Mouse (Mus musculus): ENCODE results near the gene Slc38a2. TPM values are rescaled to one million over a fixed set of nuclear protein-coding genes. Genes with fewer than 3 reads are reported as not detected.

The Slc38a2 gene
- total and polyA plus RNA-seq, 3 experiments: 59.3 to 209 (median 149) TPM

GRCm38 (mm10) chr15:96641821-96642435 is 57.6 kb downstream of the Slc38a2 start:
- DNase-seq: peak; percentile 40 to 45
- Histone ChIP-seq H3K79me2 (replicated peaks; ENCODE audit: control insufficient read depth, insufficient read depth, low read length) (no peaks in the 10 kb centered on the region), H3K9ac (ENCODE audit: low read depth, low read length) (peak overlapping the region; percentile 82), H3K4me3 (peak overlapping the region; percentile 65), H3K27ac (peak overlapping the region; percentile 38; the same call in 1 of the 2 replicates), H3K36me3 (ENCODE audit: control insufficient read depth, insufficient read depth, low read length) (no peaks in the 10 kb centered on the region), H3K4me1 (ENCODE audit: control insufficient read depth, insufficient read depth, low read length) (0 out of 2 replicates have a peak, but pooled peaks cover 2% of the 10 kb centered on the region), H3K27me3 (ENCODE audit: control insufficient read depth, insufficient read depth, low read length) (no peaks in the 10 kb centered on the region; the same call in 1 of the 2 replicates)
- under 1% methylated on average over 31 of the region's 31 CpGs for WGBS
- TF ChIP-seq POLR2A (IDR thresholded peaks at IDR 0.05; ENCODE audit: insufficient read depth, low read depth, low read length) (no peak), EP300 (IDR thresholded peaks at IDR 0.05; ENCODE audit: insufficient read depth, low read depth, low read length) (no peak), CTCF (IDR thresholded peaks at IDR 0.05) (no peak)
- intact Hi-C loops (cut with DNase I): loop anchor here (5.0 kb wide), 1 partner anchor 75 kb away; no protein-coding TSS in a partner anchor

GRCm38 (mm10) chr15:96641111-96641820 is 58.3 kb downstream of the Slc38a2 start:
- H3K27ac ChIP-seq: peak overlapping the region; percentile 38
- H3K27me3 ChIP-seq (ENCODE audit: control insufficient read depth, insufficient read depth, low read length): no peaks in the 10 kb centered on the region; the same call in 1 of the 2 replicates
- intact Hi-C loops (cut with DNase I): loop anchor here (5.0 kb wide), 1 partner anchor 74 kb away; no protein-coding TSS in a partner anchor
- DNase-seq: peak; percentile 65 to 66
- H3K9ac ChIP-seq (ENCODE audit: low read depth, low read length): peak overlapping the region; percentile 49
- no peaks in the 10 kb centered on the region for H3K79me2 ChIP-seq (replicated peaks; ENCODE audit: control insufficient read depth, insufficient read depth, low read length)
- WGBS: 1% methylated on average over 63 of the region's 63 CpGs
- H3K4me3 ChIP-seq: peak overlapping the region; percentile 65
- no peaks in the 10 kb centered on the region for H3K36me3 ChIP-seq (ENCODE audit: control insufficient read depth, insufficient read depth, low read length)
- TF ChIP-seq EP300 (IDR thresholded peaks at IDR 0.05; ENCODE audit: insufficient read depth, low read depth, low read length) (no peak), POLR2A (IDR thresholded peaks at IDR 0.05; ENCODE audit: insufficient read depth, low read depth, low read length) (no peak), CTCF (IDR thresholded peaks at IDR 0.05) (no peak)
- 0 out of 2 replicates have a peak, but pooled peaks cover 2% of the 10 kb centered on the region for H3K4me1 ChIP-seq (ENCODE audit: control insufficient read depth, insufficient read depth, low read length)

- Histone ChIP-seq H3K79me2 (replicated peaks; ENCODE audit: control insufficient read depth, insufficient read depth, low read length) (no peaks in the 10 kb centered on the region), H3K9ac (ENCODE audit: low read depth, low read length) (no peak overlapping the region), H3K4me3 (peak overlapping the region; percentile 65; the same call in 1 of the 2 replicates), H3K4me1 (ENCODE audit: control insufficient read depth, insufficient read depth, low read length) (0 out of 2 replicates have a peak, but pooled peaks cover 2% of the 10 kb centered on the region), H3K27ac (no peak overlapping the region), H3K27me3 (ENCODE audit: control insufficient read depth, insufficient read depth, low read length) (no peaks in the 10 kb centered on the region; the same call in 1 of the 2 replicates), H3K36me3 (ENCODE audit: control insufficient read depth, insufficient read depth, low read length) (no peaks in the 10 kb centered on the region)
- intact Hi-C loops (cut with DNase I): loop anchor here (5.0 kb wide), 1 partner anchor 73 kb away; no protein-coding TSS in a partner anchor
- 38% methylated on average over 16 of the region's 16 CpGs for WGBS
- TF ChIP-seq EP300 (IDR thresholded peaks at IDR 0.05; ENCODE audit: insufficient read depth, low read depth, low read length) (no peak), POLR2A (IDR thresholded peaks at IDR 0.05; ENCODE audit: insufficient read depth, low read depth, low read length) (no peak), CTCF (IDR thresholded peaks at IDR 0.05) (no peak)
- DNase-seq: peak in 1 of 2 experiments; percentile 13
Measured at GRCm38 (mm10) chr15:96640291-96640985, 59.1 kb downstream of the Slc38a2 start.

- 0 out of 2 replicates have a peak, but pooled peaks cover 2% of the 10 kb centered on the region for H3K4me1 ChIP-seq (ENCODE audit: control insufficient read depth, insufficient read depth, low read length)
- DNase-seq: no peak
- intact Hi-C loops (cut with DNase I): loop anchor here (5.0 kb wide), 1 partner anchor 72 kb away; no protein-coding TSS in a partner anchor
- WGBS: 81% methylated on average over 8 of the region's 8 CpGs
- H3K9ac ChIP-seq (ENCODE audit: low read depth, low read length): no peak overlapping the region
- H3K79me2 ChIP-seq (replicated peaks; ENCODE audit: control insufficient read depth, insufficient read depth, low read length): no peaks in the 10 kb centered on the region
- no peaks in the 10 kb centered on the region; the same call in 1 of the 2 replicates for H3K27me3 ChIP-seq (ENCODE audit: control insufficient read depth, insufficient read depth, low read length)
- no peak overlapping the region for H3K4me3 ChIP-seq
- no peaks in the 10 kb centered on the region for H3K36me3 ChIP-seq (ENCODE audit: control insufficient read depth, insufficient read depth, low read length)
- H3K27ac ChIP-seq: no peak overlapping the region
- TF ChIP-seq CTCF (IDR thresholded peaks at IDR 0.05) (no peak), POLR2A (IDR thresholded peaks at IDR 0.05; ENCODE audit: insufficient read depth, low read depth, low read length) (no peak), EP300 (IDR thresholded peaks at IDR 0.05; ENCODE audit: insufficient read depth, low read depth, low read length) (no peak)
Measured at GRCm38 (mm10) chr15:96639630-96640029, 59.9 kb downstream of the Slc38a2 start.

- H3K36me3 ChIP-seq (ENCODE audit: control insufficient read depth, insufficient read depth, low read length): no peaks in the 10 kb centered on the region
- intact Hi-C loops (cut with DNase I): no loop called here
- no peak for TF ChIP-seq EP300 (IDR thresholded peaks at IDR 0.05; ENCODE audit: insufficient read depth, low read depth, low read length)
- no peak for TF ChIP-seq CTCF (IDR thresholded peaks at IDR 0.05)
- TF ChIP-seq POLR2A (IDR thresholded peaks at IDR 0.05; ENCODE audit: insufficient read depth, low read depth, low read length): no peak
Measured at GRCm38 (mm10) chr15:96638656-96639055, 60.9 kb downstream of the Slc38a2 start.

More at GRCm38 (mm10) chr15:96638656-96639055, 60.9 kb downstream of the Slc38a2 start:
- Histone ChIP-seq H3K4me3 (no peak overlapping the region), H3K9ac (ENCODE audit: low read depth, low read length) (no peak overlapping the region), H3K27ac (no peak overlapping the region), H3K79me2 (replicated peaks; ENCODE audit: control insufficient read depth, insufficient read depth, low read length) (no peaks in the 10 kb centered on the region), H3K27me3 (ENCODE audit: control insufficient read depth, insufficient read depth, low read length) (no peaks in the 10 kb centered on the region; the same call in 1 of the 2 replicates), H3K4me1 (ENCODE audit: control insufficient read depth, insufficient read depth, low read length) (0 out of 2 replicates have a peak, but pooled peaks cover 2% of the 10 kb centered on the region)
- WGBS: 72% methylated on average over 2 of the region's 2 CpGs
- no peak for DNase-seq
